Mouse (Mus musculus) large intestine, adult 2 months (tissue): ENCODE data around the gene Nrde2. TPM values are rescaled to one million over a fixed set of nuclear protein-coding genes. Genes with fewer than 3 reads are reported as not detected.

Experiments
- DNase-seq: peaks from one replicate; pipeline ENCODE4 v3.0.0-alpha.2; 2012; ENCODE audit warnings: low read depth, low spot score
- WGBS: fragments of 180-500 bp; shearing (Covaris S2); methylation state at CpG from one replicate; pipeline ENCODE4 v1.1.7; 2018; 5-methylcytosine and 5-hydroxymethylcytosine counted together
- polyA plus RNA-seq: library from polyadenylated mRNA; depleted of rRNA; stranded (reverse); fragments of >200 nt; gene quantifications from 2 replicates; pipeline ENCODE4 v1.2.3, GENCODE M21; 2012

Gene Nrde2
- polyA plus RNA-seq, 1 experiment: 5.1 TPM

DNA sequence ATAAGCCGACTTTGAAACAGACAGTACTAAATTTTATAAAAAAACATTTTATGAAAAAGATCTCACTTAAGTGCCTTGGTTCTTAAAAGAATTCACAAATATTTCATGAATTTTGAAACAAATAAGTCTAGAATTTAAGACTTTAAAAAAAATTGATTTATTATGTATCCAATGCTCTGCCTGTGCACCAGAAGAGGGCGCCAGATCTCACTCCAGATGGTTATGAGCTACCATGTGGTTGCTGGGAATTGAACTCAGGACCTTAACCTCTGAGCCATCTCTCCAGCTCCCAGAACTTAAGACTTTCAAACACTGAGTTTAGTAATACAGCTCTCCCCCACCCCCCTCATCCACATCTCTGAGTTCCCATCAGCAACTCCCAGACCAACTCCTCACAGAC is 23.2 kb upstream of the Nrde2 start:
- 91% methylated on average over 2 of the region's 2 CpGs for WGBS
- DNase-seq: no peak

GRCm38 (mm10) chr12:100180802-100181201 is 21.3 kb upstream of the Nrde2 start:
- WGBS: 79% methylated on average over 13 of the region's 13 CpGs
- DNase-seq: no peak

DNA sequence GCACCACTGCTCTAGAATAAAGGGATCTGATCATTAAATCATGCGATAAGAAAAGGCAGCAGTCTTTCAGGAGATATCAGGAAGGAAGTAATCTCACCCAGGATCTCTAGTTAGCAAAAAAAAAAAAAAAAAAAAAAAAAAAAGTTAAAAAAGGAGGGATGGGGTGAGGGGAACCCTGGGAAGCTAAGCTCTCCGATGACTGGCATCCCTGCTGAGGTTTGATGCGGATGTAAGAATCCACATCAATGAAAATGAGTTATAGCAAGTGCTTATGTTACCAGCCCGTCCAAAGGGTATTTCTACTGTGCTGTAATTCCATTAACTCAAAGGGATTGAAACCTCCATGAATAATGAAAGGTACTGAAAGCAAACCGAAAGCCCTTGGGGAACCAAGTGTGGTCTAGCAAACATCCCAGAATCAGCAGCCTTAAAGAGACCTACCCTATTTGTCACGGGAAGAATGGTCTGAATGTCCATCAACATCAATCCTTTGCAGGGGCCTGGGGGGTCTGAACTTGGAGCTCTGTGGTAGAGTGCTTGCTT is 19.5 kb upstream of the Nrde2 start:
- 72% methylated on average over 6 of the region's 6 CpGs for WGBS
- no peak for DNase-seq

GRCm38 (mm10) chr12:100176469-100177056 is 17.1 kb upstream of the Nrde2 start:
- DNase-seq: no peak
- WGBS: 51% methylated on average over 11 of the region's 11 CpGs

- 62% methylated on average over 7 of the region's 7 CpGs for WGBS
- no peak for DNase-seq
Observed at GRCm38 (mm10) chr12:100172481-100172880, 13.0 kb upstream of the Nrde2 start.

DNA sequence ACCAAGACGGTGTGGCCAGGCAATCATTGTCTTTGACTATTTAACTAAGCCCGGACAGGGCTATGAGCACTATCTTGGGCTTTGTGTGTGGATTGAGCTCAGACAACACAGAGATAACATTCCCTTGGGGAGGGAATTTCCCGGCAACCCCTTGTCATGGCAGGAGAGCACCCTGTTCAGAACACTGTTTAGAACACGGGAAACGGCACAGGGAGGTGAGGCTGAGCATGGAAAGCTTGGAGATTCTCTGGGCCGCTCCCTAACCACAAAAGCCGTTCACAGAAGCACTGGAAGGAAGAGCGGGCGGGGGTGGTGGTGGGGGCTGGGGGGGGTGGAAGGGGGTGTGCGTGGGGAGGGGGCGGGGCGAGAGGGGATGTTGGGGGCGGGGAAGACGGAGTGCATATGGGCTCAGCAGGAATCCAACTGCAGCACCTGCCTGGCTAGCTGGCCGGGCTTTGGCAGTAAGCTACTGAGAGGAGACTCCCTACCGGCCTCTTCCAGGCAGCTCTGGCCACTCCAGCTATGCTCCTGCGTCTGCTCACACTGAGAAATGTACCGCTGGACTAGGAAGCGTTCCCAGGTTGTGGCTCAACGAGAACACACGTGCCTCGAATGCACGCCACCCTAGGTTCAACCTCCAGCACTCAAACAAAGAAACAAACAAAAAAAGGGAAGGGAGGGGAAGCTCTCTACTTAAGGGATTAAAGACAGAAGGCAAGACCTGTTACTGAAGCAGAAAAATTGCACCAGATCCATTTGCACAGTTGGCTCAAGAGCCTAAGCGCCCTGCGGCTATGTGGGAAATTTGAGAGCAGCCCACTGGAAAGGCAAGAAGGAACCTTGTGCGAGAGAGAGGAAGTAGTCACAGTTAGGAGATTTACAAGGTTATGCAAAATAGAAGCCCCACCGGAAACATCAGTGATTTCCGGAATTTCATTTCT is 8.7 kb upstream of the Nrde2 start:
- WGBS: 9% methylated on average over 27 of the region's 28 CpGs
- DNase-seq: no peak

DNA sequence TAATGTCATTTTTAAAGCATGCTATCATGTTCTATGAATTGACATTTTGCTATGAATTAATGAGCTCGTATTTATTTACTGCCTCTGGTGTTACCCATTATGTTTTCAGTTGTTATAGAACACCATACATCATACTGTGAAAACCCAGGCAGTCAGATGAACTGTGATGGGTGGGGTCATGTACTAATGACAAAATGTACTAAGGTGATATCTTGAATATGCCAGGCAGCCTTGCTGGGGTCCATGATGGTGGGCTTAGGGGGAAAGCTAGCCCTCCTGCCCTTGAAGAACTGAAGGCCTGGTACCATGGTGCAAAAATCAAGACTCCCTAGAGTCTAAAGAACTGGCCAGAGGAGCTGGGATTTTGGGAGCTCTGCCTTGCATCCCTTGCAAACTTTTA is 8.0 kb upstream of the Nrde2 start:
- no peak for DNase-seq
- 85% methylated on average over 1 of the region's 1 CpGs for WGBS

DNA sequence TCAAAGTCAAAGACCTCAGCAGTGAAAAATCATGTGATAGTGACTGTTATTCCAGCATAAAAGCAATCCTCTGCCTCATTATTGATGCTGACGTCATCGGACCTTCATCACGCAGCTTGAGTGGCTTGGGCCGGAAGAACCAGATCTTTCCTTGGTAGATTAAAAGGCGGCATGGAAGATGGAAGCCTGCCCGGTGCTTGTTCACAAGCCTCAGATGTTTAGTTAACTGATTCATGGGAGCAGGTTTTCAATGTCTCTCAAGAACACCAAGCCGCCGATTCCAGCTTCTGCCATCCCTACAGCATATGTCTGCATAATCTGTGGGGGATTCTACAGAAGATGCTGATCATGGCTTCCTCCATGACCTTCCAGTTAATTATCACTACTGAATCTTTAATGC is 7.5 kb upstream of the Nrde2 start:
- WGBS: 86% methylated on average over 8 of the region's 8 CpGs
- no peak for DNase-seq

DNA sequence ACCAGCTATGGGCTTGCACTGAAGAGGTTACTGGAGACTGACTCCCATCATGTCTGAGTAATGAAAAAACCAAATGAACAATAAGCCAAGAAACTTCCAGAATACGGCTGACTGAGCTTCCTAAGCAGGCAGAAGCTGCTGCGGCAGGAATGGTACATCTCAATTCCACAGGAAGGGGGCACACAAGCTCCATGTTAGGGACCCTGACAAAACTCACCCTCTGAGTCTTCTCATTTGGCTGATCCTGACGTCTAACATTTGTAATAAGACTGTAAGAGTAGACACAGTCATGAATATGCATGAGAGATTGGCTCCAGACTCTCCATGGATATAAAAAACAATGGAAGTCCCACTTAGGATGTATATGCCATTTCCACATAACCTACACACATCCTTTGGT is 6.7 kb upstream of the Nrde2 start:
- 19% methylated on average over 3 of the region's 3 CpGs for WGBS
- no peak for DNase-seq

GRCm38 (mm10) chr12:100164991-100165500 is 5.6 kb upstream of the Nrde2 start:
- WGBS: 70% methylated on average over 7 of the region's 7 CpGs
- no peak for DNase-seq

GRCm38 (mm10) chr12:100152466-100152865 is 7.0 kb downstream of the Nrde2 start:
- WGBS: 97% methylated on average over 7 of the region's 7 CpGs
- DNase-seq: no peak

DNA sequence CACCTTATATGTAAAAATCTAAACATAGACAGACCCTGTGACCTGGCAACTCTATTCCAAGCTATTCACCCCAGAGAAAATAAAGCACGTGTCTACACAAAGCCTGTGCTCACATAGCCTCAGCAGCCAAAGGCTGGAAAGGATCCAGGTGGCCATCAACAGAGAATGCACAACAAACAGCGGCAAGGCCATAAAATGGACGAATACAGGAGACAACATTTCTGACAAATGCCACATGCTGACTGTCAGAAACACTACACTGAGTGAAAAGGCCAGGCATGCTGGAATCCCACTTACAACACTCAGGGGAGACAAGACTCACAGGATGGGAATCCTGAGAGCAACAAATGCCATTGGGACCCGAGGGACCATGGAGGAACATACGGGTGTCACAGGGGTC is 15.2 kb downstream of the Nrde2 start:
- no peak for DNase-seq
- WGBS: 64% methylated on average over 5 of the region's 5 CpGs

GRCm38 (mm10) chr12:100143737-100144136 is 15.7 kb downstream of the Nrde2 start:
- no peak for DNase-seq
- 93% methylated on average over 9 of the region's 9 CpGs for WGBS

DNA sequence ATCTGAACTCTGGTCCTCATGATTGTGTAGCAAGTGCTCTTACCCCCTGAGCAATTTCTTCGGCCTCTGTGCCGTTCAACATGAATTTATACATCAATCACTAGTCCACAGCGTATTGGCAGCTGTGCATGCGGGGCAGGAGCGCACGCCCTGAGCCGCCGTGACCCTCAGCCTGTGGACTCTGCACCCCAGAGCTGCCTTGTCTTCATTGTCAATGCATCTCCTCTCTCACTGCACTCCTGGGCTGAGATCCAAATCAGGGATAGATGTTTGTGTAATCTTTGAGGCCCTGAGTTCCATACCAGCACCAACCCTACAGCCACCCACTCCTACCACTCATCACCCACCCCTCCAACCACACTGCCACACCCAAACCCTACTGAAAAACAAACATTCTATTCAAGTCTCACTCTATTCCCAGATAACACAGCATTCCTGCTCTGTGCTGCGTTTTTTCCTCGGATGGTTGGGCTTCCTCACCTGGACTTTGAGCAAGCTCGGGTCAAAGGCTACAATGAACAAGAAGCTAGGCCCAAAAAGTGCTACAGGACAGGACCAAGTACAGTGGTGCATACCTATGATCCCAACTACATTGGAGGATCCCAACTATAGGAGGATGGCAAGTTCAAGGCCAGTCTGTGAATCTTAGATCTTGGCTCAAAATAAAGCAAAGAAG is 16.5 kb downstream of the Nrde2 start:
- 53% methylated on average over 11 of the region's 11 CpGs for WGBS
- DNase-seq: no peak

- DNase-seq: no peak
- WGBS: 85% methylated on average over 3 of the region's 3 CpGs
Observed at GRCm38 (mm10) chr12:100135117-100135516, 24.3 kb downstream of the Nrde2 start.

- 96% methylated on average over 11 of the region's 11 CpGs for WGBS
- DNase-seq: no peak
Observed at GRCm38 (mm10) chr12:100134395-100134936, 25.0 kb downstream of the Nrde2 start.

DNA sequence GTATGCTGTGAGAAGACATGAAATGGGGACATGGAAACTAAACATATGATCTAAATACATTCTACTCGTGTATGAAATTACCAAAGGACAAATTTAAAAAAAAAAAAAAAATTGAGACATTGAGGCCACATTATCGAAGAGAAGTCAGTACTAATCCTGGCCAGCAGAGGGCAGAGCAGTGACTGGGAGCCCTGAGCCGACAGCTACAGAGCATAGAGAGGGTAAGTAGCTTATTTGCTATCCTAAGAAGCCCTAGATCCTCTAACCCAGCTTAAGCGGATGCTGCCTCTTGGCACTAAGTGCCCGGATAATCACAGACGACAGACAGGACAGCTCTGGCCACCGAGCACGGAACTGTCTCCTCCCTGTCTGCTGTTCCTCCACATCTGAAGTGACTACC is 27.8 kb downstream of the Nrde2 start:
- WGBS: 38% methylated on average over 8 of the region's 8 CpGs
- DNase-seq: peak; percentile 29

- 90% methylated on average over 9 of the region's 9 CpGs for WGBS
- DNase-seq: no peak
Observed at GRCm38 (mm10) chr12:100131167-100131566, 28.3 kb downstream of the Nrde2 start.

DNA sequence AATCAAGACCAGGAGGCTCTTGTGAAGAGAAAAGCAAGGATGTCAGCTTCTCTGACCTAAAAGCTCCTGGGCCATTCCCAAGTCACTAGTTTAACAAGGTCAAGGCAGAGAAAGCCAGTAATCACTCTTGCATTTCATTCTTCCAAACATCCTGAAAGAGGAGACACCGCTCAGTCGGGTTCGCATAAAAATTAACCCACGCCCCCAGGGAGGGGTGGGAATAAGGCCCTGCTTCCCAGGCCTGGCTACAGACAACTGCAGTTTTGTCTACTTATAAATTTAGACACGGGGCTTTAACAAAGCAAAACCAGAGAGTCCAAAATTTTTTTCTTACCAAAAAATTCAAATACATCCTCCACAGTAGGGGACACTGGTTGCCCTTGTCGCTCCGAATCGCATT is 30.5 kb downstream of the Nrde2 start:
- DNase-seq: no peak
- WGBS: 75% methylated on average over 8 of the region's 8 CpGs

DNA sequence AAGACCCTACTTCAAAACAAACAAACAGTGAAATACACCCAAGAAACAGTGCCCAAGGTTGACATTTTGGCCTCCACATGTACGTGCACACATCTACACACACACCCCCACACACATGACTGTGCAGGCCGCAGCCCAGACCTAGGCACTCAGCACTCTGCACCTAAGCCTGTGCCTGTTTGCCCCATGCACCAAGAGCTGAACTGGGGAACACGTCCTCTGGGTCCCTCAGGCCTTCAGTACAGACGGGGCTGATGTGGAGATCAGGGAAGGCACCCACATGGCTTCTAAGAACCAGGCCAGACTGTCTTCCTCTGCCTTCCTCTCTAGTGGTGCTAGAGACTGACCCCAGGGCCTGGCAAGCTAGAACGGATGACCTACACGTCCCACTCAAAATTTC is 30.9 kb downstream of the Nrde2 start:
- 72% methylated on average over 6 of the region's 6 CpGs for WGBS
- DNase-seq: no peak
